Mouse (Mus musculus) embryonic facial prominence, embryonic 15.5 days (tissue): ENCODE data around the gene Bst2. TPM values are rescaled to one million over a fixed set of nuclear protein-coding genes. Genes with fewer than 3 reads are reported as not detected.

Experiments
- ATAC-seq: fragments of 200-750 bp; cut with Nextera tagmentation; 2 replicates; pipeline ENCODE4 v1.8.0; 2017; ENCODE audit warnings: low read depth, moderate TSS enrichment; ENCODE audit not compliant: insufficient number of reproducible peaks, low FRiP score, low TSS enrichment
- H3K27ac ChIP-seq: fragments of 300-500 bp; sonication (generic); replicated peaks from 2 replicates; pipeline ENCODE4 v1.5.1; 2015; ENCODE audit warnings: mild to moderate bottlenecking, inconsistent platforms
- H3K27me3 ChIP-seq: fragments of 300-500 bp; sonication (generic); 2 replicates; pipeline ENCODE4 v1.6.1; 2015; ENCODE audit warnings: inconsistent platforms
- H3K36me3 ChIP-seq: fragments of 300-500 bp; sonication (generic); 2 replicates; pipeline ENCODE4 v1.6.1; 2015; ENCODE audit warnings: mild to moderate bottlenecking, inconsistent platforms
- H3K4me1 ChIP-seq: fragments of 300-500 bp; sonication (generic); 2 replicates; pipeline ENCODE4 v1.6.1; 2015; ENCODE audit warnings: inconsistent platforms
- H3K4me2 ChIP-seq: fragments of 300-500 bp; sonication (generic); replicated peaks from 2 replicates; pipeline ENCODE4 v1.6.1; 2015; ENCODE audit warnings: mild to moderate bottlenecking, inconsistent platforms
- H3K4me3 ChIP-seq: fragments of 300-500 bp; sonication (generic); replicated peaks from 2 replicates; pipeline ENCODE4 v1.5.1; 2015; ENCODE audit warnings: mild to moderate bottlenecking, inconsistent platforms
- H3K9ac ChIP-seq: fragments of 300-500 bp; sonication (generic); 2 replicates; pipeline ENCODE4 v1.6.1; 2015; ENCODE audit warnings: inconsistent platforms
- H3K9me3 ChIP-seq: fragments of 300-500 bp; sonication (generic); replicated peaks from 2 replicates; pipeline ENCODE4 v1.6.1; 2016; ENCODE audit warnings: inconsistent platforms
- WGBS: fragments of 180-500 bp; shearing (Covaris S2); methylation state at CpG from one replicate; pipeline ENCODE4 v1.1.7; 2015; 5-methylcytosine and 5-hydroxymethylcytosine counted together
- polyA plus RNA-seq: library from polyadenylated mRNA; unstranded; fragments of >200 nt; fragmentation: Nextera tagmentation; extraction: Ambion mirVana; gene quantifications from 2 replicates; pipeline ENCODE4 v1.2.1, GENCODE M21; 2015

Gene Bst2
- polyA plus RNA-seq, 1 experiment from 2014 or later: 34.8 TPM

GRCm38 (mm10) chr8:71570291-71570954, 33.2 kb upstream of the Bst2 start:
- H3K27ac ChIP-seq: peak overlapping the region; percentile 93
- under 1% methylated on average over 41 of the region's 41 CpGs for WGBS
- peak overlapping the region; percentile 64 for H3K4me3 ChIP-seq
- peak overlapping the region; percentile 85 for H3K4me2 ChIP-seq
- no peaks in the 10 kb centered on the region for H3K9me3 ChIP-seq
- H3K36me3 ChIP-seq: no peaks in the 10 kb centered on the region
- H3K9ac ChIP-seq: peak overlapping the region; percentile 42
- peak; percentile 91 for ATAC-seq
- peaks cover 33% of the 10 kb centered on the region for H3K4me1 ChIP-seq
- 0 out of 2 replicates have a peak, but pooled peaks cover 3% of the 10 kb centered on the region for H3K27me3 ChIP-seq

DNA sequence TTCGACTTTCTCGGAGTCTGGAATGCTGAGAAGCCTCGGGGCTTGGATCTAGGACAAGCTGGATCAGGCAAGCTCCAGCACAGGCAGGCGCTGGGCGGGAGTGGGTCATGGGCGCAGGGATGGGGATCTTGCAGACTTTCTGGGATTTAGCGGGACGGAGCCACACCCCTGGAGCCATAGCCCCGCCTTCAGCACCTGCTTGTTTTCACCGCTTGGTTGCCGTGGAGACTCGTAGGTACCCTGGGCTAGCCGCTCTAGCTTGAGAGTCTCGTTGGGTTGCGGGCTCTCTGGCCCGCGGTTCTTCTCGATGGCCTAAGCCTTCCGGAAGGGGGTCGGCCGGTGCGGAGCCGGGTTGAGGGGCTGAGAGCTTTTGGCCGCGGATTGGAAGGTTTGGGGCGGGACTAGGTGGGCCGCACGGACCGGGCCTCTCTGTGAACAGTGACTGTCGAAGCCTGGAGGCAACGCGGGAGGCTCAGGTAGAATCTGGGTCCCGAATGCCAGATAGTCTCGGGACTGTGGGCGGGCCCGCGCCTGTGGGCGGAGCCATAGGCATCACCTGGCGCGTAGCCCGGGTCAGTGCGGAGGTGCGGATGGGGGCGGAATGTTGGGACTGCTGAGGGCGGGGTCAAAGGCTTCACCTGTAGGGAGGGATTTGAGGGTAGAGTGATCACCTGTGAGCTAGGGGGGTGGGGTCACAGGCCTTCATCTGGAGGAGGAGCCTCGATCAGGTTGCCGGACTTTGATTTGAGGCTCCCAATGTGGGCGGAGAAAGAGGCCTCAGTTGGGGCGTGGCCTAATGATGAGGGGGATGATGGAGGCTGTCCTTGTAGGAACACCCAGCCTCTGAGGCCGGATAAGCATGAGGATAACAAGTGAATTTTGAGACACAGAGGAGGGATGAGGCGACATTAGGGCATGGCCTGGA, 32.4 kb upstream of the Bst2 start:
- H3K27me3 ChIP-seq: 0 out of 2 replicates have a peak, but pooled peaks cover 3% of the 10 kb centered on the region
- WGBS: under 1% methylated on average over 51 of the region's 51 CpGs
- H3K27ac ChIP-seq: peak overlapping the region; percentile 93
- no peaks in the 10 kb centered on the region for H3K36me3 ChIP-seq
- H3K4me3 ChIP-seq: peak overlapping the region; percentile 64
- H3K4me2 ChIP-seq: peak overlapping the region; percentile 85
- peaks cover 33% of the 10 kb centered on the region for H3K4me1 ChIP-seq
- peak overlapping the region; percentile 39 for H3K9ac ChIP-seq
- peak; percentile 81 for ATAC-seq
- no peaks in the 10 kb centered on the region for H3K9me3 ChIP-seq

DNA sequence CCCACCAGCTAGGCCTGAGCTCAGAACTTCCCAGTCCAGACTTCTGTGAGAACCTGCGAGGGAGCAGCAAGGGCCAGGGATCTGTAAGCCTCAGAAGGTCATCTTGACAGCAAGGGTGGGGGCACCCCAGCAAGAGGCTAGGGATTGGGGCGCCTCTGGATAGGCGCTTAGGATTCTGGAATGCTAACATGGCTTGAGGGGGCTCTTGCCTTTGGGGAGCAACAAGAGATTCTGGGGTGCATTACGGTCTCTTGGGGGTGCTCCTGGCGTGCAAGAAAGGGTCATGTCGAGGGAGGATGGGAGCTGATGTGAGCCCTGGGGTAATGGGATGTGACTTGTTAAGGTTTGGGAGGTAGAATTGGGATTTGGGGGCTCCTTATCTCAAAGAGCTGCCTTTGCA, 31.7 kb upstream of the Bst2 start:
- 15% methylated on average over 6 of the region's 6 CpGs for WGBS
- H3K27ac ChIP-seq: peak overlapping the region; percentile 93

GRCm38 (mm10) chr8:71568387-71568937, 31.2 kb upstream of the Bst2 start, which contains the start of gene Slc27a1:
TSS of gene Slc27a1 (plus strand) at chr8:71568882.
- Histone ChIP-seq H3K4me1 (peaks cover 27% of the 10 kb centered on the region), H3K9me3 (0 out of 2 replicates have a peak, but pooled peaks cover 5% of the 10 kb centered on the region), H3K36me3 (no peaks in the 10 kb centered on the region), H3K4me3 (peak within 1 kb of the TSS; percentile 64), H3K4me2 (peak within 1 kb of the TSS; percentile 85), H3K9ac (peak within 1 kb of the TSS; percentile 39), H3K27me3 (0 out of 2 replicates have a peak, but pooled peaks cover 3% of the 10 kb centered on the region), H3K27ac (peak within 1 kb of the TSS; percentile 93)
- no peak for ATAC-seq
- 10% methylated on average over 13 of the region's 13 CpGs for WGBS

More for the DNA sequence above, 31.7 kb upstream of the Bst2 start:
- H3K4me2 ChIP-seq: peak overlapping the region; percentile 85
- H3K9ac ChIP-seq: peak overlapping the region; percentile 39; the same call in 1 of the 2 replicates
- H3K27me3 ChIP-seq: 0 out of 2 replicates have a peak, but pooled peaks cover 3% of the 10 kb centered on the region
- H3K4me3 ChIP-seq: peak overlapping the region; percentile 64
- H3K36me3 ChIP-seq: no peaks in the 10 kb centered on the region
- peaks cover 27% of the 10 kb centered on the region for H3K4me1 ChIP-seq
- H3K9me3 ChIP-seq: 0 out of 2 replicates have a peak, but pooled peaks cover 5% of the 10 kb centered on the region
- ATAC-seq: no peak

DNA sequence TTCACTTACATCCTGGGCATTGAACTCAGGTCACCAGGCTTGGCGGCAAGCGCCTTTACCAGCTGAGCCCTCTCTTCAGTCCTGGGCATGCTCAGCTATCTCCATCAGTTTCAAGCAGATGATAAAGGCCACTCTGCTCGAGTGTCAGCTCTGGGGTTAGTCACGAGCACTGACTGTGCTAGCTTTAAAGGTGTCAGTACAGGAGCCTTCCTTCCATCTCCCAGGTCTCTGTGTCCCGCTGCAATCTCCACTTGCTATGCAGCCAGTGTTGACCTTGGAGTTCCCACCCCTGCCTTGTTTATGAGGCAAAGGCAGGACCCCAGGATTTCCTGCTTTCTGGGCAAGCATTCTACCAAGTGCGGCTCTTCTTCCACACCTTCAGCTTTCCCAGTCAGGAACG, 30.3 kb upstream of the Bst2 start:
- Histone ChIP-seq H3K9ac (no peak overlapping the region), H3K36me3 (no peaks in the 10 kb centered on the region), H3K4me2 (no peak overlapping the region), H3K27me3 (peaks cover 10% of the 10 kb centered on the region), H3K4me1 (peaks cover 29% of the 10 kb centered on the region), H3K4me3 (no peak overlapping the region), H3K27ac (no peak overlapping the region), H3K9me3 (0 out of 2 replicates have a peak, but pooled peaks cover 5% of the 10 kb centered on the region)
- no peak for ATAC-seq
- 75% methylated on average over 7 of the region's 7 CpGs for WGBS

- Histone ChIP-seq H3K4me3 (no peak within 1 kb of the TSS), H3K27me3 (peaks cover 21% of the 10 kb centered on the region), H3K36me3 (no peaks in the 10 kb centered on the region), H3K27ac (no peak within 1 kb of the TSS), H3K9me3 (0 out of 2 replicates have a peak, but pooled peaks cover 5% of the 10 kb centered on the region), H3K9ac (no peak within 1 kb of the TSS), H3K4me2 (no peak within 1 kb of the TSS), H3K4me1 (peaks cover 30% of the 10 kb centered on the region)
- ATAC-seq: no peak
- WGBS: 55% methylated on average over 3 of the region's 3 CpGs
These were observed 29.2 kb upstream of the Bst2 start, which contains the start of gene Nxnl1 for GRCm38 (mm10) chr8:71566501-71566900. TSS of gene Nxnl1 (minus strand) at chr8:71566601.

DNA sequence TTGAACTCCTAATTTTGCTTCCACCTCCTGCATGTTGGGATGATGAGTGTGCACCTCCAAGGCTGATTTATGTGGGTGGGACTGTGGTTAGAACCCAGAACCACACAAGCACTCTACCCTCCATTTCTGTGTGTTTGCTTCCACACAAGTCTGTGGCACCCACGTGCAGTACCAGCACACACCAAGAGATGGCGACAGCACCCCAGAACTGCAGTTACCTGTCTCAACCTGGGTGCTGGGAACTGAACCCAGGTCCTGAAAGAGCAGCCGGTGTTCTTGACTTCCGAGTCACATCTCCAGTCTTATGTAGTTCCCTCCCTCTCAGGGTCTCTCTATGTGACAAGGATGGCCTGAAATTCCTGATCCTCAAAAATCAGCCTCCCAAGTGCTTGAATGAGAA, 26.7 kb upstream of the Bst2 start:
- WGBS: 86% methylated on average over 4 of the region's 4 CpGs
- Histone ChIP-seq H3K9ac (no peak overlapping the region), H3K4me3 (no peak overlapping the region), H3K4me1 (peaks cover 19% of the 10 kb centered on the region), H3K27me3 (peaks cover 44% of the 10 kb centered on the region), H3K27ac (no peak overlapping the region), H3K9me3 (0 out of 2 replicates have a peak, but pooled peaks cover 5% of the 10 kb centered on the region), H3K4me2 (no peak overlapping the region), H3K36me3 (no peaks in the 10 kb centered on the region)
- no peak for ATAC-seq

DNA sequence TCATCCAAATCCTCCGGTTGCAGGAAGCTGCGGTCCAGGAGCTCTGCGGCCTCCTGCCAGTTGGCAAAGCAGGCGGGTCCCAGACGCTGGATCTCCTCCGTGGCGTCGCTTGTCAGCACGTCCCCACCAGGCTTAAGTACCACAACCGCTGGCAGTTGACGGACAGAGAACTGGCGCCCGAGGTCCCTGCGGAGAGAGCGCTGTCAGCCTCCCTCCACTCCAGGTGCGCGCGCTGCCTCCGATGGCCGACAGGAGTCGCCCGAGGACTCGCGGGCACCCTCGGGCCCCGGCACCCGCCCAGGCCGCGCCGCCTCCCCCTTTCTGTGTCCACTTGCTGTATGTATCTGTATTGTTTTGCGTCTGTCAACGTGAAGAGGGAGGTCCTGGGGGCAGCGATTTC, 25.5 kb upstream of the Bst2 start:
- WGBS: under 1% methylated on average over 33 of the region's 33 CpGs
- Histone ChIP-seq H3K27ac (no peak overlapping the region), H3K4me2 (peak overlapping the region; percentile 52), H3K9me3 (0 out of 2 replicates have a peak, but pooled peaks cover 5% of the 10 kb centered on the region), H3K9ac (0 out of 2 replicates have a peak overlapping the region, but pooled peaks have one; percentile 9), H3K4me1 (peaks cover 24% of the 10 kb centered on the region), H3K4me3 (peak overlapping the region; percentile 30), H3K27me3 (peaks cover 56% of the 10 kb centered on the region), H3K36me3 (no peaks in the 10 kb centered on the region)
- no peak; the same call in 1 of the 2 replicates for ATAC-seq

DNA sequence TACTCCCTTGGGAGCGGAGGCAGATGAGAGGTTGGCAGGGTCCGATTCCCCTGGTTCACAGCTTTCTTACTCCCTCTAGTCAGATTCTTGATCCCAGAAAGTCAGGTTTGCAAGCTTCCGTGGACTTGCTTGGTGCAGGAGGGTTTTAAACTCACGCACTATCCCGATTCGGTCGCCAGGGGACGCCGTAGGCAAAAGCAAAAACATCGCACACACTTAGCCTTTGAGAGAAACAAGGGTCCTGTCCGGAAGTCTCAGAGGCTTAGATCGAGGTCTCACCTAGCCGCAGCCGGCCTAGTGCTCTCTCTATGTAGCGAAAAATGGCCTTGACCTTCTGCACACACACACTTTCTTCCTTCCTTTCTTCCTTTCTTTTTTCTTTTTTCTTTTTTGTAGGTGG, 24.1 kb upstream of the Bst2 start:
- 3% methylated on average over 15 of the region's 15 CpGs for WGBS
- Histone ChIP-seq H3K4me2 (no peak overlapping the region), H3K27ac (no peak overlapping the region), H3K4me1 (peaks cover 24% of the 10 kb centered on the region), H3K9ac (no peak overlapping the region), H3K27me3 (peaks cover 67% of the 10 kb centered on the region), H3K36me3 (no peaks in the 10 kb centered on the region), H3K9me3 (0 out of 2 replicates have a peak, but pooled peaks cover 5% of the 10 kb centered on the region), H3K4me3 (no peak overlapping the region)
- no peak for ATAC-seq

DNA sequence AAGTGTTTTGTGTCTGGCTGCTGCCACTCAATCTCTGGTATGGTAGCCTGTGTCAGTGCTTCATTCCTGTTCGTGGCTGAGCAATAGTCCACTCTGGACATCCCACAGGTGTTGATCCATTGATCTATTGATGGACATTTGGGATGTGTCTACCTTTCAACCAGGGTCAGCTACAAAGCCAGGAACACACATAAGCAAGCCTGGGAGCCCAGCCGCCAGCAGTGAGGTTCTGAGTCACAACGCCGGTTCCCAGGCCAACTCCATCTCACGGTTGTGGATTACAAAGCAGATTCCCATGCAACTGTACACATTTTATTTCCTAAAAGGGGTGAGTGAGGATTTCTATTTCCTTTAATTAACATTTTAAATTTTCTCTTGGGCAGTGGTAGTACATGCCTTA, 23.5 kb upstream of the Bst2 start:
- peaks cover 24% of the 10 kb centered on the region for H3K4me1 ChIP-seq
- H3K27ac ChIP-seq: no peak overlapping the region
- H3K4me2 ChIP-seq: no peak overlapping the region
- no peak overlapping the region for H3K9ac ChIP-seq
- WGBS: 86% methylated on average over 5 of the region's 5 CpGs
- no peak overlapping the region for H3K4me3 ChIP-seq
- peaks cover 69% of the 10 kb centered on the region for H3K27me3 ChIP-seq
- H3K9me3 ChIP-seq: 0 out of 2 replicates have a peak, but pooled peaks cover 5% of the 10 kb centered on the region
- no peak for ATAC-seq
- no peaks in the 10 kb centered on the region for H3K36me3 ChIP-seq
